Mouse (Mus musculus): ENCODE results near the gene Abhd10.

DNA sequence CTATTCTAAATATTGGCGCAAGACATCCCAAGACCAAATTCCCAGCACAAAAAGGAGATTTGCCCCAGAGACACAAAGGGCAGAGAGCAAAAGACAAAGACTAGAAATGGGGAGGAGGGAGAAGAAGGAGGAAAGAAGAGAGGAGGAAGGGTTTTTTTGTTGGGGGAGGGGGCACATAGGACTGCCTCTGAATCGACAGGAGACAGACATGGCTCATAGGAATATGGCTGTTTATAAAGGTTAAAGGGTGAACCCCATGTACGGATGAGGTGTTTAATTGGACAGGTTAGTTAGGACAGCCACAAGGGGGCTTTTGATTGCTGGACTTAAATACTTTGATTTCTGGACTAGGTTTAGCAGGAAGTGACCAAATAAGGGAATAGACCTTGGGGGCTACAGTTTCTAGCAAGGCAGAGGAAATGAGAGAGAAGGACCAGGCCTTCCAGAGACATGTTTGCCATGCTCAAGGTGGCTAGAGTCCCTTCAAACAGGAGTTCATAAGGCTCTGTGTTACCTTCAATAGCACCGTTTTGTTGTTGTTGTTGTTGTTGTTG lies 913 bp upstream of the Abhd10 start:
- TF ChIP-seq EP300 (IDR thresholded peaks at IDR 0.05; ENCODE audit: low read depth), result no peak
- no peak for TF ChIP-seq CTCF (IDR thresholded peaks at IDR 0.05; ENCODE audit: low read depth)

Data from liver, embryonic 14.5 days (tissue).